Mouse (Mus musculus) CH12.LX (cell line): ENCODE results near the gene Ptprm. TPM values are rescaled to one million over a fixed set of nuclear protein-coding genes. Genes with fewer than 3 reads are reported as not detected.

ENCODE experiments used
- DNase-seq: peaks from one replicate; pipeline ENCODE4 v3.0.0-alpha.2; 2013; ENCODE audit errors: extremely low read depth
- H3K27ac ChIP-seq: 2 replicates; pipeline ENCODE4 v1.5.1; 2012; ENCODE audit warnings: low read depth, mild to moderate bottlenecking, control low read depth, moderate library complexity; ENCODE audit not compliant: insufficient read depth
- H3K27me3 ChIP-seq: replicated peaks from 2 replicates; pipeline ENCODE3; 2012; ENCODE audit warnings: inconsistent platforms
- H3K36me3 ChIP-seq, 2 experiments: replicated peaks in 1 of 2; 2 replicates each; pipeline versions ENCODE3 to v1.6.1; 2012; ENCODE audit warnings: inconsistent platforms in 1 of 2, low read length in 1 of 2, mild to moderate bottlenecking in 1 of 2, mixed read lengths in 1 of 2, moderate library complexity in 1 of 2; ENCODE audit not compliant: control insufficient read depth in 1 of 2, insufficient read depth in 1 of 2
- H3K4me1 ChIP-seq, 2 experiments: 2 replicates each; pipeline ENCODE4 v1.6.1; 2012; ENCODE audit warnings: inconsistent platforms in 1 of 2, moderate library complexity in 1 of 2; ENCODE audit not compliant: insufficient read depth in 2 of 2, control insufficient read depth in 1 of 2
- H3K4me2 ChIP-seq: 2 replicates; pipeline ENCODE4 v1.6.1; 2012; ENCODE audit warnings: low read depth, mild to moderate bottlenecking, control low read depth; ENCODE audit not compliant: poor library complexity, insufficient read depth, severe bottlenecking
- H3K4me3 ChIP-seq, 3 experiments: fragments of 150-350 bp in 1 of 3; sonication (generic) in 1 of 3; replicated peaks in 1 of 3; 2 replicates each; pipeline versions ENCODE3 to v1.5.1; 2011 to 2012; ENCODE audit warnings: low read depth in 2 of 3, low read length in 2 of 3, mild to moderate bottlenecking in 2 of 3, moderate library complexity in 2 of 3, control low read depth in 1 of 3, improper control_type of control experiment in 1 of 3, inconsistent platforms in 1 of 3, mixed read lengths in 1 of 3; ENCODE audit not compliant: poor library complexity in 1 of 3
- H3K79me2 ChIP-seq: replicated peaks from 2 replicates; pipeline ENCODE4 v1.6.1; 2012; ENCODE audit warnings: mild to moderate bottlenecking, moderate library complexity; ENCODE audit not compliant: control insufficient read depth, poor library complexity, insufficient read depth, severe bottlenecking; ENCODE audit errors: extremely low read depth
- H3K9ac ChIP-seq: 2 replicates; pipeline ENCODE4 v1.6.1; 2012; ENCODE audit warnings: low read depth, mild to moderate bottlenecking, control low read depth, moderate library complexity; ENCODE audit not compliant: insufficient read depth
- H3K9me3 ChIP-seq: replicated peaks from 2 replicates; pipeline ENCODE3; 2012; ENCODE audit warnings: low read length, inconsistent platforms, mixed read lengths
- BHLHE40 ChIP-seq: IDR thresholded peaks from 2 replicates; pipeline ENCODE4 v1.6.1; 2011; ENCODE audit warnings: mild to moderate bottlenecking, low read depth, low read length, improper control_type of control experiment
- CHD2 ChIP-seq: IDR thresholded peaks from 2 replicates; pipeline ENCODE4 v1.6.1; 2011; ENCODE audit warnings: low read length, improper control_type of control experiment
- ELF1 ChIP-seq: IDR thresholded peaks from 2 replicates; pipeline ENCODE4 v1.6.1; 2014; ENCODE audit warnings: low read depth, mild to moderate bottlenecking, inconsistent platforms, low read length, improper control_type of control experiment
- EP300 ChIP-seq: IDR thresholded peaks from 2 replicates; pipeline ENCODE4 v1.6.1; 2011; ENCODE audit warnings: low read length, improper control_type of control experiment
- ETS1 ChIP-seq: conservative IDR thresholded peaks from 2 replicates; pipeline ENCODE4 v1.6.1; 2012; ENCODE audit warnings: low read depth, mild to moderate bottlenecking, inconsistent platforms, low read length, improper control_type of control experiment, moderate library complexity
- GABPA ChIP-seq: IDR thresholded peaks from 2 replicates; pipeline ENCODE4 v1.6.1; 2012; ENCODE audit warnings: low read depth, low read length, improper control_type of control experiment, inconsistent platforms; ENCODE audit not compliant: insufficient replicate concordance
- IRF4 ChIP-seq: IDR thresholded peaks from 2 replicates; pipeline ENCODE4 v1.6.1; 2014; ENCODE audit warnings: low read depth, mild to moderate bottlenecking, inconsistent platforms, low read length, improper control_type of control experiment
- JUN ChIP-seq: IDR thresholded peaks from 2 replicates; pipeline ENCODE4 v1.6.1; 2011; ENCODE audit warnings: low read depth, mild to moderate bottlenecking, low read length, improper control_type of control experiment, moderate library complexity; ENCODE audit not compliant: insufficient read depth
- JUND ChIP-seq: conservative IDR thresholded peaks from 2 replicates; pipeline ENCODE4 v1.6.1; 2011; ENCODE audit warnings: low read depth, low read length, improper control_type of control experiment
- MAFK ChIP-seq: IDR thresholded peaks from 2 replicates; pipeline ENCODE4 v1.6.1; 2011; ENCODE audit warnings: low read length, improper control_type of control experiment; ENCODE audit not compliant: insufficient replicate concordance
- MYC ChIP-seq: IDR thresholded peaks from 2 replicates; pipeline ENCODE4 v1.6.1; 2011; ENCODE audit warnings: low read depth, mild to moderate bottlenecking, improper control_type of control experiment, low read length
- POLR2AphosphoS2 ChIP-seq: IDR thresholded peaks from 2 replicates; pipeline ENCODE4 v1.6.1; 2011; ENCODE audit warnings: low read depth, low read length, improper control_type of control experiment
- SMC3 ChIP-seq: IDR thresholded peaks from 2 replicates; pipeline ENCODE4 v1.6.1; 2011; ENCODE audit warnings: low read depth, low read length, improper control_type of control experiment
- UBTF ChIP-seq: IDR thresholded peaks from 2 replicates; pipeline ENCODE4 v1.6.1; 2012; ENCODE audit warnings: low read depth, mild to moderate bottlenecking, inconsistent platforms, low read length, improper control_type of control experiment, moderate library complexity
- ZMIZ1 ChIP-seq: IDR thresholded peaks from 2 replicates; pipeline ENCODE4 v1.6.1; 2012; ENCODE audit warnings: low read depth, mild to moderate bottlenecking, inconsistent platforms, low read length, improper control_type of control experiment
- dilution Hi-C: fragments of 300-500 bp; cut with MboI; formaldehyde crosslinking; loops from 2 replicates; pipeline ENCODE4 v1.14.3; 2020; ENCODE audit warnings: low sequenced_read_pairs; ENCODE audit not compliant: extremely low pct_unique_long_range_greater_than_20kb, extremely low pct_ligation_motif_present
- in situ Hi-C: fragments of 300-500 bp; cut with MboI; formaldehyde crosslinking; loops from 3 replicates; pipeline ENCODE4 v1.14.3; 2019; ENCODE audit warnings: low sequenced_read_pairs, low pct_ligation_motif_present, low pct_unique_long_range_greater_than_20kb, mixed read lengths
- polyA plus RNA-seq: library from polyadenylated mRNA; unstranded; fragments of >175 nt; gene quantifications from 2 replicates; pipeline ENCODE4 v1.2.1, GENCODE M21; 2012; ENCODE audit warnings: low read depth; ENCODE audit not compliant: insufficient read length
- total RNA-seq, 2 experiments: library from RNA; depleted of rRNA; stranded (reverse); fragments of 300-350 nt in 1 of 2; fragments of >200 nt in 1 of 2; gene quantifications; 2 replicates each; pipeline ENCODE4 v1.2.3; 2012 to 2014

Ptprm gene
- total and polyA plus RNA-seq, 3 experiments = not detected

DNA sequence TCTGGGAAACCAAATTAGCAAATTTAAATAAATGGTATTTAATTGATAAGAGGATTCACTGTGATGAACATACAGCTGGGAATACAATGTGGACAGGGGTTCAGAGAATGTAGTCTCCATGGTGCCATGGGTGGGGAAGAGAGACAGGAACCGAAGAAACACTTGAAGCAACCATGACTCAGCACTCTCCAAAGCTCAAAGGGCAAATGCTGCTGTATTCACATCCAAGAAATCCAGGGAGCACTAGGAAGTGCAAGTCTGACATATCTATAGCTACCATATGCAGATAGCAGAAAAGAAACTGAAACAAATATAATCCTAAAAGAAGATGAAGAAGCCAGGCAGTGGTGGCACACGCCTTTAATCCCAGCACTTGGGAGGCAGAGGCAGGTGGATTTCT lies 531.9 kb downstream of the Ptprm start:
- dilution Hi-C loops = no loop called here

GRCm38 (mm10) chr17:66817380-66817779 lies 536.9 kb downstream of the Ptprm start:
- Histone ChIP-seq H3K9me3 (peaks cover 83% of the 10 kb centered on the region), H3K9ac (no peak overlapping the region), H3K79me2 (no peaks in the 10 kb centered on the region), H3K4me1 (no peaks in the 10 kb centered on the region), H3K4me2 (no peak overlapping the region), H3K4me3 (no peak overlapping the region), H3K27me3 (no peaks in the 10 kb centered on the region), H3K36me3 (no peaks in the 10 kb centered on the region), H3K27ac (no peak overlapping the region)
- in situ Hi-C loops (no loop called here), dilution Hi-C loops (no loop called here)
- TF ChIP-seq JUN (no peak), POLR2AphosphoS2 (no peak), UBTF (no peak)
- no peak for DNase-seq

More for the DNA sequence above, 531.9 kb downstream of the Ptprm start:
- DNase-seq = no peak
- H3K36me3 ChIP-seq = no peaks in the 10 kb centered on the region
- in situ Hi-C loops = no loop called here
- H3K4me3 ChIP-seq = no peak overlapping the region
- H3K9ac ChIP-seq = no peak overlapping the region
- no peak overlapping the region for H3K4me2 ChIP-seq
- no peaks in the 10 kb centered on the region for H3K79me2 ChIP-seq
- no peaks in the 10 kb centered on the region for H3K27me3 ChIP-seq
- H3K4me1 ChIP-seq = no peaks in the 10 kb centered on the region
- peaks cover 74% of the 10 kb centered on the region for H3K9me3 ChIP-seq
- no peak overlapping the region for H3K27ac ChIP-seq
- TF ChIP-seq CHD2 (no peak), IRF4 (no peak), ETS1 (no peak), JUN (no peak), JUND (no peak), GABPA (no peak), ELF1 (no peak), ZMIZ1 (no peak), EP300 (no peak), SMC3 (no peak), MYC (no peak), BHLHE40 (no peak), MAFK (no peak)
